Mouse (Mus musculus) forebrain, embryonic 15.5 days (tissue): Measurements from ENCODE around the gene 1700018B08Rik. TPM values are rescaled to one million over a fixed set of nuclear protein-coding genes. Genes with fewer than 3 reads are reported as not detected.
A peak's percentile ranks its signal among the peaks of the same experiment; 100 is the strongest.

Source experiments
- ATAC-seq: fragments of 200-750 bp; cut with Nextera tagmentation; replicated peaks from 2 replicates; pipeline ENCODE4 v1.8.0; 2017; ENCODE audit warnings: mild to moderate bottlenecking, moderate TSS enrichment, moderate library complexity
- H3K27ac ChIP-seq: fragments of 300-500 bp; sonication (generic); replicated peaks from 2 replicates; pipeline ENCODE4 v1.5.1; 2015; ENCODE audit warnings: mild to moderate bottlenecking, inconsistent platforms
- H3K27me3 ChIP-seq: fragments of 300-500 bp; sonication (generic); 2 replicates; pipeline ENCODE4 v1.6.1; 2015; ENCODE audit warnings: inconsistent platforms
- H3K36me3 ChIP-seq: fragments of 300-500 bp; sonication (generic); 2 replicates; pipeline ENCODE4 v1.6.1; 2015; ENCODE audit warnings: mild to moderate bottlenecking, inconsistent platforms
- H3K4me1 ChIP-seq: fragments of 300-500 bp; sonication (generic); 2 replicates; pipeline ENCODE4 v1.6.1; 2015; ENCODE audit warnings: inconsistent platforms
- H3K4me2 ChIP-seq: fragments of 300-500 bp; sonication (generic); replicated peaks from 2 replicates; pipeline ENCODE4 v1.6.1; 2015; ENCODE audit warnings: mild to moderate bottlenecking, inconsistent platforms
- H3K4me3 ChIP-seq: fragments of 300-500 bp; sonication (generic); 2 replicates; pipeline ENCODE4 v1.5.1; 2015; ENCODE audit warnings: mild to moderate bottlenecking, inconsistent platforms
- H3K9ac ChIP-seq: fragments of 300-500 bp; sonication (generic); replicated peaks from 2 replicates; pipeline ENCODE4 v1.6.1; 2015; ENCODE audit warnings: mild to moderate bottlenecking, inconsistent platforms
- H3K9me3 ChIP-seq: fragments of 300-500 bp; sonication (generic); 2 replicates; pipeline ENCODE4 v1.6.1; 2016; ENCODE audit warnings: inconsistent platforms
- WGBS: fragments of 180-500 bp; shearing (Covaris S2); methylation state at CpG from one replicate; pipeline ENCODE4 v1.1.7; 2015; ENCODE audit warnings: mixed read lengths; 5-methylcytosine and 5-hydroxymethylcytosine counted together
- polyA plus RNA-seq: library from polyadenylated mRNA; unstranded; fragments of >200 nt; fragmentation: Nextera tagmentation; extraction: Ambion mirVana; gene quantifications from 2 replicates; pipeline ENCODE4 v1.2.1, GENCODE M21; 2015

1700018B08Rik gene
- polyA plus RNA-seq, result not detected in 2 replicates

GRCm38 (mm10) chr8:121544276-121544785, at the start of gene 1700018B08Rik:
Gene 1700018B08Rik, minus strand, starts transcription at chr8:121544320.
- ATAC-seq, result no peak
- no peak within 1 kb of the TSS for H3K9ac ChIP-seq
- WGBS, result 86% methylated on average over 12 of the region's 12 CpGs

GRCm38 (mm10) chr8:121593293-121593692, 49.2 kb upstream of the 1700018B08Rik start:
- no peak overlapping the region for H3K4me2 ChIP-seq
- H3K27me3 ChIP-seq, result no peaks in the 10 kb centered on the region
- H3K27ac ChIP-seq, result no peak overlapping the region
- H3K9me3 ChIP-seq, result no peaks in the 10 kb centered on the region
- H3K4me1 ChIP-seq, result peaks cover 27% of the 10 kb centered on the region
- WGBS, result 95% methylated on average over 5 of the region's 5 CpGs
- no peak overlapping the region for H3K9ac ChIP-seq
- no peak for ATAC-seq
- peaks cover 39% of the 10 kb centered on the region for H3K36me3 ChIP-seq
- H3K4me3 ChIP-seq, result no peak overlapping the region

More at GRCm38 (mm10) chr8:121544276-121544785, at the start of gene 1700018B08Rik:
- H3K9me3 ChIP-seq, result no peaks in the 10 kb centered on the region
- no peak within 1 kb of the TSS for H3K4me2 ChIP-seq
- H3K27ac ChIP-seq, result no peak within 1 kb of the TSS
- H3K36me3 ChIP-seq, result peaks cover 2% of the 10 kb centered on the region; the same call in 1 of the 2 replicates
- no peaks in the 10 kb centered on the region for H3K4me1 ChIP-seq
- H3K4me3 ChIP-seq, result no peak within 1 kb of the TSS
- 0 out of 2 replicates have a peak, but pooled peaks cover 3% of the 10 kb centered on the region for H3K27me3 ChIP-seq

- peaks cover 27% of the 10 kb centered on the region for H3K4me1 ChIP-seq
- ATAC-seq, result no peak
- peaks cover 25% of the 10 kb centered on the region for H3K36me3 ChIP-seq
- peak overlapping the region; percentile 86 for H3K9ac ChIP-seq
- peak overlapping the region; percentile 92 for H3K4me2 ChIP-seq
- peak overlapping the region; percentile 89 for H3K27ac ChIP-seq
- H3K9me3 ChIP-seq, result no peaks in the 10 kb centered on the region
- peak overlapping the region; percentile 89 for H3K4me3 ChIP-seq
- WGBS, result 18% methylated on average over 20 of the region's 20 CpGs
- H3K27me3 ChIP-seq, result no peaks in the 10 kb centered on the region
Measured at GRCm38 (mm10) chr8:121591178-121592066, 47.3 kb upstream of the 1700018B08Rik start.

GRCm38 (mm10) chr8:121590203-121591177, 46.4 kb upstream of the 1700018B08Rik start, which contains the start of gene Map1lc3b:
Gene Map1lc3b, plus strand, starts transcription at chr8:121590361.
- Histone ChIP-seq H3K9me3 (no peaks in the 10 kb centered on the region), H3K4me1 (peaks cover 30% of the 10 kb centered on the region), H3K27ac (peak within 1 kb of the TSS; percentile 89), H3K4me2 (peak within 1 kb of the TSS; percentile 92), H3K36me3 (peaks cover 17% of the 10 kb centered on the region), H3K9ac (peak within 1 kb of the TSS; percentile 86), H3K27me3 (no peaks in the 10 kb centered on the region), H3K4me3 (peak within 1 kb of the TSS; percentile 89)
- WGBS, result under 1% methylated on average over 94 of the region's 94 CpGs
- ATAC-seq, result peak; percentile 88

GRCm38 (mm10) chr8:121589205-121589726, 45.1 kb upstream of the 1700018B08Rik start:
- H3K9ac ChIP-seq, result no peak overlapping the region

GRCm38 (mm10) chr8:121588750-121589149, 44.6 kb upstream of the 1700018B08Rik start:
- Histone ChIP-seq H3K4me3 (no peak overlapping the region), H3K36me3 (peaks cover 4% of the 10 kb centered on the region; the same call in 1 of the 2 replicates), H3K9ac (no peak overlapping the region), H3K27me3 (no peaks in the 10 kb centered on the region), H3K4me2 (no peak overlapping the region), H3K27ac (no peak overlapping the region), H3K4me1 (peaks cover 35% of the 10 kb centered on the region), H3K9me3 (no peaks in the 10 kb centered on the region)
- 90% methylated on average over 4 of the region's 4 CpGs for WGBS
- ATAC-seq, result no peak

More at GRCm38 (mm10) chr8:121589205-121589726, 45.1 kb upstream of the 1700018B08Rik start:
- Histone ChIP-seq H3K27me3 (no peaks in the 10 kb centered on the region), H3K27ac (peak overlapping the region; percentile 89; the same call in 1 of the 2 replicates), H3K4me2 (no peak overlapping the region), H3K36me3 (peaks cover 7% of the 10 kb centered on the region), H3K9me3 (no peaks in the 10 kb centered on the region), H3K4me1 (peaks cover 35% of the 10 kb centered on the region), H3K4me3 (no peak overlapping the region)
- no peak for ATAC-seq
- 52% methylated on average over 2 of the region's 2 CpGs for WGBS

- peak; percentile 96 for ATAC-seq
- 1% methylated on average over 47 of the region's 47 CpGs for WGBS
- H3K27ac ChIP-seq, result peak overlapping the region; percentile 65
Measured at GRCm38 (mm10) chr8:121585159-121585825, 41.2 kb upstream of the 1700018B08Rik start.

GRCm38 (mm10) chr8:121584730-121585129, 40.6 kb upstream of the 1700018B08Rik start:
- Histone ChIP-seq H3K9ac (0 out of 2 replicates have a peak overlapping the region, but pooled peaks have one; percentile 66), H3K36me3 (no peaks in the 10 kb centered on the region), H3K4me1 (peaks cover 10% of the 10 kb centered on the region), H3K9me3 (no peaks in the 10 kb centered on the region), H3K4me2 (peak overlapping the region; percentile 68), H3K27me3 (no peaks in the 10 kb centered on the region), H3K4me3 (peak overlapping the region; percentile 60), H3K27ac (0 out of 2 replicates have a peak overlapping the region, but pooled peaks have one; percentile 65)
- no peak for ATAC-seq
- WGBS, result 48% methylated on average over 13 of the region's 13 CpGs

More at GRCm38 (mm10) chr8:121585159-121585825, 41.2 kb upstream of the 1700018B08Rik start:
- Histone ChIP-seq H3K9ac (peak overlapping the region; percentile 66), H3K4me2 (peak overlapping the region; percentile 68), H3K27me3 (no peaks in the 10 kb centered on the region), H3K36me3 (no peaks in the 10 kb centered on the region), H3K4me1 (peaks cover 13% of the 10 kb centered on the region), H3K9me3 (no peaks in the 10 kb centered on the region), H3K4me3 (peak overlapping the region; percentile 60)

GRCm38 (mm10) chr8:121583653-121584052, 39.5 kb upstream of the 1700018B08Rik start:
- Histone ChIP-seq H3K4me1 (peaks cover 15% of the 10 kb centered on the region), H3K36me3 (no peaks in the 10 kb centered on the region), H3K27ac (no peak overlapping the region), H3K9ac (no peak overlapping the region), H3K4me2 (no peak overlapping the region), H3K27me3 (no peaks in the 10 kb centered on the region), H3K9me3 (no peaks in the 10 kb centered on the region), H3K4me3 (no peak overlapping the region)
- no peak for ATAC-seq
- WGBS, result 61% methylated on average over 8 of the region's 8 CpGs

GRCm38 (mm10) chr8:121580465-121580864, 36.3 kb upstream of the 1700018B08Rik start:
- H3K9ac ChIP-seq, result no peak overlapping the region
- H3K36me3 ChIP-seq, result no peaks in the 10 kb centered on the region
- no peak for ATAC-seq
- no peak overlapping the region for H3K4me3 ChIP-seq
- H3K4me2 ChIP-seq, result no peak overlapping the region
- H3K9me3 ChIP-seq, result no peaks in the 10 kb centered on the region
- H3K27ac ChIP-seq, result no peak overlapping the region
- no peaks in the 10 kb centered on the region for H3K27me3 ChIP-seq
- WGBS, result 50% methylated on average over 9 of the region's 9 CpGs
- H3K4me1 ChIP-seq, result peaks cover 35% of the 10 kb centered on the region
